Mouse (Mus musculus) CH12.LX (cell line): ENCODE measurements at regions not wholly inside any gene's neighbourhood (a gene's known extent, or its start where the extent isn't known, plus 50 kb on each side); places are given as distances from the start of the nearest gene placed in this dataset.

Experiments used
- CHD2 ChIP-seq: IDR thresholded peaks from 2 replicates; pipeline ENCODE4 v1.6.1; 2011; ENCODE audit warnings: low read length, improper control_type of control experiment
- JUND ChIP-seq: conservative IDR thresholded peaks from 2 replicates; pipeline ENCODE4 v1.6.1; 2011; ENCODE audit warnings: low read depth, low read length, improper control_type of control experiment
- POLR2A ChIP-seq: IDR thresholded peaks from 2 replicates; pipeline ENCODE4 v1.6.1; 2011; ENCODE audit warnings: low read depth, mild to moderate bottlenecking, improper control_type of control experiment, low read length

GRCm38 (mm10) chr1:166788824-166789399, 107.3 kb upstream of the Fmo9 start:
- TF ChIP-seq POLR2A: no peak
- no peak for TF ChIP-seq CHD2
- no peak for TF ChIP-seq JUND
